Mouse (Mus musculus) spleen, adult 10 weeks (tissue): ENCODE results near the gene Shc3. TPM values are rescaled to one million over a fixed set of nuclear protein-coding genes. Genes with fewer than 3 reads are reported as not detected.

Experiments used
- polyA plus RNA-seq: library from polyadenylated mRNA; stranded (reverse); fragments of 350-450 nt; fragmentation: Illumina TruSeq; extraction: RNeasy Lipid Tissue Mini Kit (QIAGEN cat#74804); gene quantifications from one replicate; pipeline ENCODE4 v1.2.3, GENCODE M21; 2015; ENCODE audit warnings: low replicate concordance; ENCODE audit not compliant: insufficient read depth

Gene Shc3
- polyA plus RNA-seq = not detected

DNA sequence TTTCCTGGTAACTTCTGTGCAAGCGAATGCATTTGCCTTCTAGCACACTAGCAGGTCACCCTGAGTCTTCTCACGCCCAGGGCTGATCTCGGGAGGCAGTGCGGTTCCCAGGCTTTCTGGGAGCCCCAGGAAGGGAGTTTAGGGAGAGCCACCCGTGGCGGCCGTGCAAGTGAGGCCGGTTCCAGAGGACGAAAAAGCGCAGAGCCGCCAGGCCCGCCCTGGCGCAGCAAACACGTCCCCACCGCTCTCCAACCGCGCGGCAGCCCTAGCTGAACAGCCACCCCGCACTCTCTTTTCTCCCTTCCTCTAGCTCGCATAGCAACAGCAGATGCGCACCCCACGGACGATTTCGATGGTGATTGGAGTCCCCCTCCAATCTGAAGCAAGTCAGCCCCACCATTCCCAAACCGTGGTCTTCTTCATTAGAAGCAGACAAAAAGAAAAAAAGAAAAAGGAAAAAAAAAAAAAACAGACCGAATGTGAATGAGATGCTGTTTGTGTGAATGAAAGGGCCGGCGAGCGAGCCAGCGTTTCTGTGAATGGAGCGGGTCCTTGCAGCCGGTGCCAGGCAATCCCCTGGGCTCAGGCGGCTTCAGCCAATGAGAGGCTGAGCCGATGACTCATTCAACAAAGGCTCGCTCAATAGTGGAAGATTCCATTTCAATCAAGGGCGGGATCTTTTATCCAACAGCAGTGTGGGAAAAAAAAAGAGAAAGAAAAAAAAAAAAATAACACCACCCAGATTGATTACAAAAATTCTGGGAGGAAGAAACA is at the start of gene Shc3:
Gene Shc3 (minus strand): TSS at position 509 of the 774 bp plus-strand sequence.

DNA sequence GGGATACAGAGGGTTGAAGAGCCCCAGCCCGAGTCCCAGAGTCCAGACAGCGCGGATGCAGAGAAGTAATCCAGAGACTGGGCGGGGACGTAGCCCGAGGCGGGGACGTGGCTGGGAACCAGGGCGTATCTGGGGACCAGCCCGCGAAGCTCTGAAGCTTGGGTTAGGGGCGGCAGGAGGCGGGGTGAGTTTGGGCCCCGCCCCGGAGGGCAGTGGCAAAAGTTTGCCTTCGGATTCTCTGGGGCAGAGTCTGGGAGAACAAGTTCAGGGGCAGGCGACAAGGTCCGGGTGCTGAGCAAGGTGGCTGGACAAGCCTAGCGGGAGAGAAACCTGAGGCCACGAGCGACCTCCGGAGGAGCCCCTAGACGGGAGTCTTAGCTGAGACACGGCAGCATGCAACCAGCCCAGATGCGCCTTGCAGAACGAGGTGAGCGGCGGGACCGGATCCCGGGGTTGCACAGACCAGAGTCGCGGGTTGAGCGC is 160.7 kb downstream of the Shc3 start, which contains the start of gene S1pr3:
Gene S1pr3 (plus strand): TSS at position 121 of the 483 bp plus-strand sequence.

Other genes with a start within 250 kb of the Shc3 start
- 33.7 TPM for gene S1pr3, start 160.8 kb downstream of the Shc3 start, polyA plus RNA-seq
- gene Cks2, start 75.8 kb upstream of the Shc3 start, polyA plus RNA-seq = 61.9 TPM
- gene Secisbp2, start 82.3 kb upstream of the Shc3 start, polyA plus RNA-seq = 33.7 TPM
- 73.6 TPM for gene Sema4d, start 224.3 kb upstream of the Shc3 start, polyA plus RNA-seq